Mouse (Mus musculus) frontal cortex, postnatal 36 days (tissue): Measurements from ENCODE around the gene Nop9.

Source experiments
- DNase-seq, 2 experiments: peaks; one replicate each; pipeline ENCODE4 v3.0.0; 2022; ENCODE audit warnings: low spot score in 2 of 2

The Nop9 gene

GRCm38 (mm10) chr14:55769087-55769703, 23.7 kb downstream of the Nop9 start:
- DNase-seq: no peak

- DNase-seq: no peak
Measured at GRCm38 (mm10) chr14:55776711-55777110, 31.2 kb downstream of the Nop9 start.

GRCm38 (mm10) chr14:55777176-55777575, 31.7 kb downstream of the Nop9 start:
- no peak for DNase-seq

- no peak for DNase-seq
Measured at GRCm38 (mm10) chr14:55777806-55778205, 32.3 kb downstream of the Nop9 start.

- DNase-seq: no peak
Measured at GRCm38 (mm10) chr14:55778686-55779085, 33.2 kb downstream of the Nop9 start.

GRCm38 (mm10) chr14:55779656-55780055, 34.2 kb downstream of the Nop9 start:
- no peak for DNase-seq

GRCm38 (mm10) chr14:55780736-55781135, 35.2 kb downstream of the Nop9 start:
- no peak for DNase-seq

- DNase-seq: peak in 1 of 2 experiments; percentile 57
Measured at GRCm38 (mm10) chr14:55781310-55781709, 35.8 kb downstream of the Nop9 start.

GRCm38 (mm10) chr14:55782361-55782960, 37.0 kb downstream of the Nop9 start:
- no peak for DNase-seq

- DNase-seq: no peak
Measured at GRCm38 (mm10) chr14:55783171-55783957, 37.9 kb downstream of the Nop9 start.

- DNase-seq: no peak
Measured at GRCm38 (mm10) chr14:55783958-55784235, 38.4 kb downstream of the Nop9 start, which contains the start of gene Adcy4. Gene Adcy4 (minus strand): TSS chr14:55784095.

- DNase-seq: no peak
Measured at GRCm38 (mm10) chr14:55785195-55785594, 39.7 kb downstream of the Nop9 start.

GRCm38 (mm10) chr14:55787731-55788130, 42.2 kb downstream of the Nop9 start:
- no peak for DNase-seq

GRCm38 (mm10) chr14:55788256-55789050, 43.0 kb downstream of the Nop9 start, which contains the start of gene Ripk3:
Gene Ripk3 (minus strand): TSS chr14:55788865.
- no peak for DNase-seq

- DNase-seq: no peak
Measured at GRCm38 (mm10) chr14:55793461-55793860, 48.0 kb downstream of the Nop9 start.

GRCm38 (mm10) chr14:55793946-55794345, 48.5 kb downstream of the Nop9 start:
- DNase-seq: no peak

- no peak for DNase-seq
Measured at GRCm38 (mm10) chr14:55795380-55796163, 50.1 kb downstream of the Nop9 start.
